Mouse (Mus musculus) MEL (cell line): ENCODE results near the gene Nfkbib.

ENCODE experiments used
- CHD1 ChIP-seq: IDR thresholded peaks from 2 replicates; pipeline ENCODE4 v1.6.1; 2012; ENCODE audit warnings: low read depth, mild to moderate bottlenecking, inconsistent platforms, low read length, improper control_type of control experiment
- CTCF ChIP-seq, 3 experiments: IDR thresholded peaks in 2 of 3; conservative IDR thresholded peaks in 1 of 3; 2 replicates each; pipeline ENCODE4 v1.5.1; 2011 to 2012; ENCODE audit warnings: low read length in 3 of 3, low read depth in 2 of 3, mild to moderate bottlenecking in 2 of 3, improper control_type of control experiment in 1 of 3, inconsistent platforms in 1 of 3, mixed read lengths in 1 of 3, moderate library complexity in 1 of 3; ENCODE audit not compliant: control insufficient read depth in 1 of 3, insufficient read depth in 1 of 3, poor library complexity in 1 of 3, severe bottlenecking in 1 of 3
- E2F4 ChIP-seq: IDR thresholded peaks from 2 replicates; pipeline ENCODE4 v1.6.1; 2011; ENCODE audit warnings: low read depth, low read length, improper control_type of control experiment, borderline replicate concordance
- GATA1 ChIP-seq: IDR thresholded peaks from 2 replicates; pipeline ENCODE4 v1.6.1; 2011; ENCODE audit warnings: low read depth, low read length, improper control_type of control experiment
- HCFC1 ChIP-seq: IDR thresholded peaks from 2 replicates; pipeline ENCODE4 v1.6.1; 2012; ENCODE audit warnings: low read depth, mild to moderate bottlenecking, inconsistent platforms, low read length, improper control_type of control experiment, moderate library complexity
- MAX ChIP-seq: IDR thresholded peaks from 2 replicates; pipeline ENCODE4 v1.6.1; 2011; ENCODE audit warnings: low read length, improper control_type of control experiment
- MAZ ChIP-seq: IDR thresholded peaks from 2 replicates; pipeline ENCODE4 v1.6.1; 2012; ENCODE audit warnings: low read depth, mild to moderate bottlenecking, inconsistent platforms, low read length, improper control_type of control experiment
- NELFE ChIP-seq: IDR thresholded peaks from 2 replicates; pipeline ENCODE4 v1.6.1; 2011; ENCODE audit warnings: low read depth, low read length, improper control_type of control experiment
- NRF1 ChIP-seq: IDR thresholded peaks from 2 replicates; pipeline ENCODE4 v1.6.1; 2014; ENCODE audit warnings: low read depth, mild to moderate bottlenecking, inconsistent platforms, low read length, improper control_type of control experiment, moderate library complexity; ENCODE audit not compliant: poor library complexity, insufficient read depth, severe bottlenecking
- POLR2A ChIP-seq, 2 experiments: IDR thresholded peaks; 2 replicates each; pipeline ENCODE4 v1.6.1; 2011 to 2012; ENCODE audit warnings: low read length in 2 of 2, mild to moderate bottlenecking in 2 of 2, control low read depth in 1 of 2, improper control_type of control experiment in 1 of 2, low read depth in 1 of 2, moderate library complexity in 1 of 2; ENCODE audit not compliant: control insufficient read depth in 1 of 2, insufficient read depth in 1 of 2, poor library complexity in 1 of 2
- UBTF ChIP-seq: IDR thresholded peaks from 2 replicates; pipeline ENCODE4 v1.6.1; 2012; ENCODE audit warnings: low read depth, mild to moderate bottlenecking, inconsistent platforms, low read length, improper control_type of control experiment, moderate library complexity, borderline replicate concordance; ENCODE audit not compliant: insufficient read depth
- USF1 ChIP-seq: IDR thresholded peaks from 2 replicates; pipeline ENCODE4 v1.6.1; 2014; ENCODE audit warnings: low read depth, mild to moderate bottlenecking, inconsistent platforms, low read length, improper control_type of control experiment, moderate library complexity

- peak; percentile 68; the same call in 1 of the 2 replicates for TF ChIP-seq MAX
- peak; percentile 98 for TF ChIP-seq HCFC1
- peak in 1 of 3 experiments; percentile 3; a peak in 1 of 6 replicates for TF ChIP-seq CTCF (IDR thresholded peaks at IDR 0.05 in 2 of 3, conservative IDR thresholded peaks at IDR 0.05 in 1 of 3; ENCODE audit: control insufficient read depth in 1 of 3, insufficient read depth in 1 of 3, low read depth in 2 of 3, low read length in 3 of 3, poor library complexity in 1 of 3, severe bottlenecking in 1 of 3)
- no peak; the same call in 1 of the 2 replicates for TF ChIP-seq NRF1
- TF ChIP-seq POLR2A (IDR thresholded peaks at IDR 0.05; ENCODE audit: control insufficient read depth in 1 of 2, insufficient read depth in 1 of 2, low read depth in 1 of 2, low read length in 2 of 2, poor library complexity in 1 of 2) = peak; percentile 42 to 64; a peak in 2 of 4 replicates
- TF ChIP-seq USF1 = peak; percentile 76
- TF ChIP-seq UBTF = no peak
- no peak for TF ChIP-seq CHD1
- peak; percentile 57 for TF ChIP-seq NELFE
- TF ChIP-seq MAZ = peak; percentile 52; the same call in 1 of the 2 replicates
- TF ChIP-seq E2F4 = no peak
- TF ChIP-seq GATA1 = peak; percentile 38; the same call in 1 of the 2 replicates
These were observed 986 bp downstream of the Nfkbib start, which contains the start of gene Sirt2 for GRCm38 (mm10) chr7:28766173-28766879.
